Mouse (Mus musculus): ENCODE results near the gene Hes3. TPM values are rescaled to one million over a fixed set of nuclear protein-coding genes. Genes with fewer than 3 reads are reported as not detected.

The Hes3 gene
- polyA plus RNA-seq (2016; fragmentation: Nextera tagmentation; extraction: Ambion mirVana): 0.09 TPM in 1 of 2 replicates, not detected in the other

- H3K27me3 ChIP-seq: peaks cover 78% of the 10 kb centered on the region
- peak within 1 kb of the TSS; percentile 29 for H3K4me3 ChIP-seq
- peaks cover 3% of the 10 kb centered on the region; the same call in 1 of the 2 replicates for H3K9me3 ChIP-seq
- H3K4me1 ChIP-seq: peaks cover 22% of the 10 kb centered on the region
- no peak for ATAC-seq (ENCODE audit: insufficient number of reproducible peaks, insufficient read depth, low FRiP score, low TSS enrichment)
- 20% methylated on average over 6 of the region's 6 CpGs for WGBS
- H3K4me2 ChIP-seq (replicated peaks): peak within 1 kb of the TSS; percentile 56
- H3K36me3 ChIP-seq: no peaks in the 10 kb centered on the region
- peak within 1 kb of the TSS; percentile 41; the same call in 1 of the 2 replicates for H3K9ac ChIP-seq
- no peak within 1 kb of the TSS for H3K27ac ChIP-seq
Measured at GRCm38 (mm10) chr4:152291562-152291961, at the start of gene Hes3. Gene Hes3, minus strand, starts transcription at chr4:152291662.

- H3K9ac ChIP-seq: no peak overlapping the region
- no peak overlapping the region for H3K4me2 ChIP-seq (replicated peaks)
- no peak overlapping the region for H3K27ac ChIP-seq
- H3K9me3 ChIP-seq: no peaks in the 10 kb centered on the region
- peaks cover 16% of the 10 kb centered on the region; the same call in 1 of the 2 replicates for H3K4me1 ChIP-seq
- 0 out of 2 replicates have a peak, but pooled peaks cover 3% of the 10 kb centered on the region for H3K36me3 ChIP-seq
- H3K4me3 ChIP-seq: no peak overlapping the region
- WGBS: 38% methylated on average over 14 of the region's 15 CpGs
- peaks cover 79% of the 10 kb centered on the region for H3K27me3 ChIP-seq
- ATAC-seq (ENCODE audit: insufficient number of reproducible peaks, insufficient read depth, low FRiP score, low TSS enrichment): no peak
Measured at GRCm38 (mm10) chr4:152340584-152341284, 49.3 kb upstream of the Hes3 start.

GRCm38 (mm10) chr4:152339293-152339790 is 47.9 kb upstream of the Hes3 start:
- H3K4me2 ChIP-seq (replicated peaks): peak overlapping the region; percentile 100
- peaks cover 16% of the 10 kb centered on the region; the same call in 1 of the 2 replicates for H3K4me1 ChIP-seq
- WGBS: under 1% methylated on average over 21 of the region's 26 CpGs
- no peak overlapping the region for H3K27ac ChIP-seq
- no peak for ATAC-seq (ENCODE audit: insufficient number of reproducible peaks, insufficient read depth, low FRiP score, low TSS enrichment)
- peak overlapping the region; percentile 63 for H3K9ac ChIP-seq
- peaks cover 76% of the 10 kb centered on the region for H3K27me3 ChIP-seq
- H3K4me3 ChIP-seq: peak overlapping the region; percentile 59
- peaks cover 16% of the 10 kb centered on the region for H3K36me3 ChIP-seq
- no peaks in the 10 kb centered on the region for H3K9me3 ChIP-seq

- Histone ChIP-seq H3K27me3 (peaks cover 70% of the 10 kb centered on the region), H3K4me2 (replicated peaks) (peak within 1 kb of the TSS; percentile 100), H3K27ac (no peak within 1 kb of the TSS), H3K36me3 (peaks cover 23% of the 10 kb centered on the region), H3K4me3 (peak within 1 kb of the TSS; percentile 59), H3K9ac (peak within 1 kb of the TSS; percentile 63), H3K4me1 (peaks cover 16% of the 10 kb centered on the region; the same call in 1 of the 2 replicates), H3K9me3 (no peaks in the 10 kb centered on the region)
- WGBS: under 1% methylated on average over 61 of the region's 120 CpGs
- no peak for ATAC-seq (ENCODE audit: insufficient number of reproducible peaks, insufficient read depth, low FRiP score, low TSS enrichment)
Measured at GRCm38 (mm10) chr4:152338419-152339292, 47.2 kb upstream of the Hes3 start, which contains the start of gene Chd5. Gene Chd5, plus strand, starts transcription at chr4:152338651.

GRCm38 (mm10) chr4:152337772-152338171 is 46.3 kb upstream of the Hes3 start:
- Histone ChIP-seq H3K9ac (no peak overlapping the region), H3K36me3 (peaks cover 32% of the 10 kb centered on the region), H3K4me1 (peaks cover 16% of the 10 kb centered on the region; the same call in 1 of the 2 replicates), H3K27me3 (peaks cover 62% of the 10 kb centered on the region), H3K4me3 (no peak overlapping the region), H3K27ac (no peak overlapping the region), H3K4me2 (replicated peaks) (no peak overlapping the region), H3K9me3 (no peaks in the 10 kb centered on the region)
- ATAC-seq (ENCODE audit: insufficient number of reproducible peaks, insufficient read depth, low FRiP score, low TSS enrichment): no peak
- WGBS: 28% methylated on average over 6 of the region's 6 CpGs

GRCm38 (mm10) chr4:152333587-152333986 is 42.1 kb upstream of the Hes3 start:
- Histone ChIP-seq H3K27me3 (peaks cover 24% of the 10 kb centered on the region), H3K4me2 (replicated peaks) (no peak overlapping the region), H3K4me1 (0 out of 2 replicates have a peak, but pooled peaks cover 5% of the 10 kb centered on the region), H3K9ac (no peak overlapping the region), H3K4me3 (no peak overlapping the region), H3K27ac (no peak overlapping the region), H3K36me3 (peaks cover 73% of the 10 kb centered on the region), H3K9me3 (no peaks in the 10 kb centered on the region)
- ATAC-seq (ENCODE audit: insufficient number of reproducible peaks, insufficient read depth, low FRiP score, low TSS enrichment): no peak
- 96% methylated on average over 12 of the region's 12 CpGs for WGBS

- ATAC-seq (ENCODE audit: insufficient number of reproducible peaks, insufficient read depth, low FRiP score, low TSS enrichment): no peak
Measured at GRCm38 (mm10) chr4:152332952-152333351, 41.5 kb upstream of the Hes3 start.

GRCm38 (mm10) chr4:152328691-152329090 is 37.2 kb upstream of the Hes3 start:
- Histone ChIP-seq H3K9ac (no peak overlapping the region), H3K27ac (no peak overlapping the region), H3K4me1 (peaks cover 14% of the 10 kb centered on the region), H3K4me3 (no peak overlapping the region), H3K9me3 (no peaks in the 10 kb centered on the region), H3K36me3 (peaks cover 60% of the 10 kb centered on the region), H3K27me3 (no peaks in the 10 kb centered on the region), H3K4me2 (replicated peaks) (no peak overlapping the region)
- WGBS: 81% methylated on average over 6 of the region's 6 CpGs
- ATAC-seq (ENCODE audit: insufficient number of reproducible peaks, insufficient read depth, low FRiP score, low TSS enrichment): no peak

More at GRCm38 (mm10) chr4:152332952-152333351, 41.5 kb upstream of the Hes3 start:
- 44% methylated on average over 2 of the region's 2 CpGs for WGBS
- no peaks in the 10 kb centered on the region for H3K9me3 ChIP-seq
- peaks cover 77% of the 10 kb centered on the region for H3K36me3 ChIP-seq
- H3K4me1 ChIP-seq: no peaks in the 10 kb centered on the region; the same call in 1 of the 2 replicates
- peaks cover 17% of the 10 kb centered on the region for H3K27me3 ChIP-seq
- no peak overlapping the region for H3K4me2 ChIP-seq (replicated peaks)
- H3K4me3 ChIP-seq: no peak overlapping the region
- no peak overlapping the region for H3K9ac ChIP-seq
- no peak overlapping the region for H3K27ac ChIP-seq

GRCm38 (mm10) chr4:152326543-152326942 is 35.1 kb upstream of the Hes3 start:
- ATAC-seq (ENCODE audit: insufficient number of reproducible peaks, insufficient read depth, low FRiP score, low TSS enrichment): no peak
- H3K36me3 ChIP-seq: peaks cover 39% of the 10 kb centered on the region
- no peaks in the 10 kb centered on the region for H3K27me3 ChIP-seq
- H3K9ac ChIP-seq: peak overlapping the region; percentile 88
- no peak overlapping the region; the same call in 1 of the 2 replicates for H3K27ac ChIP-seq
- H3K4me1 ChIP-seq: peaks cover 14% of the 10 kb centered on the region
- no peaks in the 10 kb centered on the region for H3K9me3 ChIP-seq
- 2% methylated on average over 11 of the region's 11 CpGs for WGBS
- peak overlapping the region; percentile 77 for H3K4me3 ChIP-seq
- peak overlapping the region; percentile 73 for H3K4me2 ChIP-seq (replicated peaks)

GRCm38 (mm10) chr4:152325574-152326411 is 34.3 kb upstream of the Hes3 start, which contains the start of gene Rpl22:
Gene Rpl22, plus strand, starts transcription at chr4:152325742.
- Histone ChIP-seq H3K4me2 (replicated peaks) (peak within 1 kb of the TSS; percentile 73), H3K36me3 (peaks cover 32% of the 10 kb centered on the region), H3K4me3 (peak within 1 kb of the TSS; percentile 77), H3K9ac (peak within 1 kb of the TSS; percentile 88), H3K9me3 (no peaks in the 10 kb centered on the region), H3K4me1 (peaks cover 14% of the 10 kb centered on the region), H3K27me3 (no peaks in the 10 kb centered on the region), H3K27ac (peak within 1 kb of the TSS; percentile 55)
- ATAC-seq (ENCODE audit: insufficient number of reproducible peaks, insufficient read depth, low FRiP score, low TSS enrichment): peak; percentile 89
- under 1% methylated on average over 70 of the region's 70 CpGs for WGBS

All from embryonic facial prominence, embryonic 12.5 days (tissue).